Mouse (Mus musculus) retina, embryonic 14.5 days (tissue): ENCODE measurements around the gene C87436.

Source experiments
- DNase-seq: peaks from one replicate; pipeline ENCODE4 v3.0.0-alpha.2; 2015; ENCODE audit warnings: low spot score

C87436 gene

GRCm38 (mm10) chr6:86438272-86439118 lies at the start of gene C87436:
Gene C87436 (plus strand): TSS chr6:86438374.
- peak; percentile 95 for DNase-seq

- no peak for DNase-seq
Observed at GRCm38 (mm10) chr6:86388461-86388860, 49.7 kb upstream of the C87436 start.

GRCm38 (mm10) chr6:86391326-86391725 lies 46.8 kb upstream of the C87436 start:
- no peak for DNase-seq

- no peak for DNase-seq
Observed at GRCm38 (mm10) chr6:86393187-86393586, 45.0 kb upstream of the C87436 start.

GRCm38 (mm10) chr6:86394078-86394720 lies 44.0 kb upstream of the C87436 start:
- no peak for DNase-seq

- no peak for DNase-seq
Observed at GRCm38 (mm10) chr6:86395021-86395420, 43.2 kb upstream of the C87436 start.

GRCm38 (mm10) chr6:86395969-86396368 lies 42.2 kb upstream of the C87436 start:
- DNase-seq, result no peak

- peak; percentile 93 for DNase-seq
Observed at GRCm38 (mm10) chr6:86396581-86397256, 41.5 kb upstream of the C87436 start, which contains the start of gene Pcyox1. Gene Pcyox1 (minus strand): TSS chr6:86397154.

GRCm38 (mm10) chr6:86397257-86397980 lies 40.8 kb upstream of the C87436 start:
- DNase-seq, result no peak

GRCm38 (mm10) chr6:86398986-86399385 lies 39.2 kb upstream of the C87436 start:
- DNase-seq, result no peak

- DNase-seq, result no peak
Observed at GRCm38 (mm10) chr6:86399995-86400394, 38.2 kb upstream of the C87436 start.

- peak; percentile 85 for DNase-seq
Observed at GRCm38 (mm10) chr6:86400972-86401371, 37.2 kb upstream of the C87436 start.

GRCm38 (mm10) chr6:86402681-86403607 lies 35.2 kb upstream of the C87436 start:
- peak; percentile 23 for DNase-seq

- DNase-seq, result peak; percentile 95
Observed at GRCm38 (mm10) chr6:86403728-86404099, 34.5 kb upstream of the C87436 start.

GRCm38 (mm10) chr6:86404100-86404861 lies 33.9 kb upstream of the C87436 start, which contains the start of gene Tia1:
Gene Tia1 (plus strand): TSS chr6:86404219.
- peak; percentile 99 for DNase-seq

GRCm38 (mm10) chr6:86404996-86405395 lies 33.2 kb upstream of the C87436 start:
- peak; percentile 60 for DNase-seq

GRCm38 (mm10) chr6:86406306-86406705 lies 31.9 kb upstream of the C87436 start:
- no peak for DNase-seq

GRCm38 (mm10) chr6:86418711-86419110 lies 19.5 kb upstream of the C87436 start:
- DNase-seq, result no peak

- DNase-seq, result no peak
Observed at GRCm38 (mm10) chr6:86419239-86419638, 18.9 kb upstream of the C87436 start.

- DNase-seq, result peak; percentile 64
Observed at GRCm38 (mm10) chr6:86420491-86420890, 17.7 kb upstream of the C87436 start.
